Mouse (Mus musculus) ES-Bruce4 (cell line): ENCODE data around the gene Lmod2.

Experiments
- CTCF ChIP-seq: IDR thresholded peaks from one replicate; pipeline ENCODE4 v1.8.1; 2011; ENCODE audit warnings: low read depth, low read length
- POLR2A ChIP-seq: IDR thresholded peaks from one replicate; pipeline ENCODE4 v1.8.1; 2011; ENCODE audit warnings: low read length; ENCODE audit not compliant: insufficient read depth

DNA sequence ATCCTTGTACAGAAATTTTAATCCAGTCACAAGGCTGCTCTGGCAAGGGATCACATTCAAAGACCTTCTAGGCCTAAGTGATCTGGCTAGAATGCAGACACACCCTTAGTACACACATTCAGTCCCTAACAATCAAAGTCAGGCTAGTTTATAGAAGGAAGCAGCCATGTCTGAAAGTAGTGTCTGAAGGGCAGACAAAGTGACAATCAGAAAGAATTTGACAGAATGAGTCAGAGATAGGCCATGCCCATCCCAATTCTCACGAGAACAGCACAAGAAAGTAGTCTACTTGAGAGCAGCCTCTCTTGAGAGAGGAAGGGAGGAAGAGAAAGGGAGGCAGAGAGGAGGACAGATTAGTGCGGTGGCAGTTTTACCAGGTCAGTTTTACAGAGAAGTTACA lies 24.5 kb downstream of the Lmod2 start:
- TF ChIP-seq POLR2A (no peak), CTCF (no peak)
